Mouse (Mus musculus): ENCODE measurements around the gene Snrpc. TPM values are rescaled to one million over a fixed set of nuclear protein-coding genes. Genes with fewer than 3 reads are reported as not detected.

The Snrpc gene
- polyA plus RNA-seq, 1 experiment from 2014 or later: 255 TPM

DNA sequence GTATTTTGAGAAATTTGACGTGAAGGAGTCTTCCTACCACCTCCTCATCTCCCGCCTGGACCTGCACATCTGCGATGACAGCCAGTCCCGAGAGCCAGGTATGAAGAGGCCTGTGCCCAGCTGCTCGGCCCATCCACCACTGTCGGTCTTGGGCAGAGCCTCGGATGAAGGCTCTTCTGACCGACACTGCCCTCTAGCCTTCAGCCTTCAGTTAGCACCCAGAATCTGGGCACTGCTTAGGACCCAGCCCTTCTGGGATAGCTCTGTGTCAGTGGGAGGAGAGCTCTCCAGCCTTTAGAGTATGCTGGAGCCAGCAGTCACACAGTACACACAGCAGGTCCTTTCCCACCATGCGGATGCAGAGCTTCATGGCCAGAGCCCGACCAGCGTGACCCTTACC lies 43.6 kb downstream of the Snrpc start:
- Histone ChIP-seq H3K4me2 (ENCODE audit: low read length) (no peak overlapping the region), H3K36me3 (ENCODE audit: control insufficient read depth, insufficient read depth) (peaks cover 18% of the 10 kb centered on the region), H3K27me3 (replicated peaks; ENCODE audit: control insufficient read depth, insufficient read depth, low read length) (no peaks in the 10 kb centered on the region), H3K27ac (ENCODE audit: low read length) (no peak overlapping the region), H3K4me3 (replicated peaks; ENCODE audit: low read length) (no peak overlapping the region), H3K9me3 (ENCODE audit: control insufficient read depth, low read length) (no peaks in the 10 kb centered on the region), H3K4me1 (replicated peaks; ENCODE audit: control insufficient read depth, insufficient read depth, low read length) (no peaks in the 10 kb centered on the region), H3K9ac (replicated peaks; ENCODE audit: low read depth, low read length) (no peak overlapping the region)
- 66% methylated on average over 11 of the region's 11 CpGs for WGBS
- ATAC-seq: no peak

DNA sequence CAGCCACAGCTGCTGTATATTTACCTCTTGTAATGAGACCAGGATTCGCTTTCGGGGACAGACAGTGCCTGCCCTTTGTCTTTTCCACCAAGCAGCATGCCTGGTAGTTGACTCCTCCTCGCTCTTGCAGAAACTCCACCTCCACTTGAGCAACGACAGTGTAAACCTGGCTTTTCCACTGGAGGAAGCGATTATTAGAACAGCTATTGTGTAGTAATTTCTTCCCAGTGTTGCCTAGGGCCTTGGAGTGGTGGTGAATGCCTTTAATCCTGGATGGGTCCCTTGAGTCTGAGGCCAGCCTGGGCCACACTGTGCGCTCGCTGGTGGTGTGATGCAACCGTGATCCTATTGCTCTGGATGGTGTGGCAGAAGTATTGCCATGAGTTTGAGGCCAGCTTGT lies 45.2 kb downstream of the Snrpc start:
- Histone ChIP-seq H3K9me3 (ENCODE audit: control insufficient read depth, low read length) (no peaks in the 10 kb centered on the region), H3K27ac (ENCODE audit: low read length) (no peak overlapping the region), H3K9ac (replicated peaks; ENCODE audit: low read depth, low read length) (no peak overlapping the region), H3K36me3 (ENCODE audit: control insufficient read depth, insufficient read depth) (peaks cover 18% of the 10 kb centered on the region), H3K27me3 (replicated peaks; ENCODE audit: control insufficient read depth, insufficient read depth, low read length) (no peaks in the 10 kb centered on the region), H3K4me3 (replicated peaks; ENCODE audit: low read length) (no peak overlapping the region), H3K4me1 (replicated peaks; ENCODE audit: control insufficient read depth, insufficient read depth, low read length) (no peaks in the 10 kb centered on the region), H3K4me2 (ENCODE audit: low read length) (no peak overlapping the region)
- ATAC-seq: no peak
- 88% methylated on average over 8 of the region's 8 CpGs for WGBS

DNA sequence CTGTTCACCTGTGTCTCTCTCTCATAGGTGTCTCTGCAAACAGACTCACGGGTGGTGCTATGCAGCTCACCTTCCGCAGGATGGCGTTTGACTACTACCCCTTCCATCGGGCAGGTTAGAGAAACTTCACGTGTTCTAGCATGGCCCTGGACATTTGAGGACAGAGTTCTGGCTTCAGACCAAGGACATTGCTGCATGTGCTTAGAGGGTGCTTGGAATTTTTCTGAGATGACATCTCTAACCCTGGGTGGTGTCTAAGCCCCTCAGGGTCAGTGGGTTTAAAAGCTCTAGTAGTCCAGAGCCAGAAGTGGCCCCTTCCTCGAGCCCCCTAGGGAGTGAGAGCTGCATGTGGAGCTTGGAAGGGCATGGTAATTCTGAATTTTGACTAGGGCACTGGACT lies 46.0 kb downstream of the Snrpc start:
- peaks cover 18% of the 10 kb centered on the region for H3K36me3 ChIP-seq (ENCODE audit: control insufficient read depth, insufficient read depth)
- H3K4me3 ChIP-seq (replicated peaks; ENCODE audit: low read length): no peak overlapping the region
- WGBS: 94% methylated on average over 6 of the region's 6 CpGs
- H3K27ac ChIP-seq (ENCODE audit: low read length): no peak overlapping the region
- no peak overlapping the region for H3K4me2 ChIP-seq (ENCODE audit: low read length)
- no peak overlapping the region for H3K9ac ChIP-seq (replicated peaks; ENCODE audit: low read depth, low read length)
- no peaks in the 10 kb centered on the region for H3K4me1 ChIP-seq (replicated peaks; ENCODE audit: control insufficient read depth, insufficient read depth, low read length)
- no peaks in the 10 kb centered on the region for H3K9me3 ChIP-seq (ENCODE audit: control insufficient read depth, low read length)
- no peak for ATAC-seq
- H3K27me3 ChIP-seq (replicated peaks; ENCODE audit: control insufficient read depth, insufficient read depth, low read length): no peaks in the 10 kb centered on the region

DNA sequence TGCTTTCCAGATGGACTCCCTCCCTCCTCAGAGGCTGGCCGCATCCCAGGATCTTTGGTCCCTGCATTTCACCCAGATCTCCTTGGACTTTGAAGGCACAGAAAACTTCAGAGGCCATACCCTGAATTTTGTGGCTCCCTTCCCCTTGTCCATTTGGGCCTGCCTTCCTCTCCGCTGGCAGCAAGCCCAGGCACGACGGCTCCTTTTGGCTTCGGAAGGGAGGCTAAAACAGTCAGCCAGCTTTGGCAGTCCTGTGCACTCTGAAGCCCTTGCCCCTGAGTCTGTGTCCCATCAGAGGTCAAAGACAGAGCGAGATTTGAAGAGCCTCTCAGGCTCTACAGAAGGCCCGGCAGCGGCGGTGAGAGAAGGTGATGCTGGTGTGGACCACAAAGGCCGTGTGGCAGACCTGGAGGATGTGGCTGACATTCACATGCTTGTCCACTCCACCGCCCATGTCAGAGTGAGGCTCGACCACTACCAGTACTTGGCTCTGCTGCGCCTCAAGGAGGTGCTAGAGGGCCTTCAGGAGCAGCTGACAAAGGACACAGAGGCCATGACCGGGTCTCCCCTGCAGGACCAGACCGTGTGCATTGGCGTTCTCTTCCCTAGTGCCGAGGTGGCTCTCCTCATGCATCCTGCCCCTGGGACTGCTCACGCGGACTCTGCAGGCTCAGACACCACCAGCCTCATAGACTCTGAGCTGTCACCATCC lies 48.7 kb downstream of the Snrpc start:
- WGBS: 84% methylated on average over 19 of the region's 19 CpGs
- H3K4me1 ChIP-seq (replicated peaks; ENCODE audit: control insufficient read depth, insufficient read depth, low read length): no peaks in the 10 kb centered on the region
- no peaks in the 10 kb centered on the region for H3K9me3 ChIP-seq (ENCODE audit: control insufficient read depth, low read length)
- H3K27me3 ChIP-seq (replicated peaks; ENCODE audit: control insufficient read depth, insufficient read depth, low read length): no peaks in the 10 kb centered on the region
- ATAC-seq: no peak
- H3K27ac ChIP-seq (ENCODE audit: low read length): no peak overlapping the region
- H3K4me3 ChIP-seq (replicated peaks; ENCODE audit: low read length): no peak overlapping the region
- H3K36me3 ChIP-seq (ENCODE audit: control insufficient read depth, insufficient read depth): peaks cover 16% of the 10 kb centered on the region
- no peak overlapping the region for H3K9ac ChIP-seq (replicated peaks; ENCODE audit: low read depth, low read length)
- no peak overlapping the region for H3K4me2 ChIP-seq (ENCODE audit: low read length)

Other genes with a start within 250 kb of the Snrpc start
- 272 and 293 TPM in 2 replicates for gene Nudt3, start 214.7 kb upstream of the Snrpc start, polyA plus RNA-seq (2015; fragmentation: Nextera tagmentation; extraction: Ambion mirVana)
- not detected in 2 replicates for gene RPS10-NUDT3, start 202.9 kb upstream of the Snrpc start, polyA plus RNA-seq (2015; fragmentation: Nextera tagmentation; extraction: Ambion mirVana)
- 467 and 512 TPM in 2 replicates for gene Rps10, start 201.5 kb upstream of the Snrpc start, polyA plus RNA-seq (2015; fragmentation: Nextera tagmentation; extraction: Ambion mirVana)
- 32.9 and 44.2 TPM in 2 replicates for gene Pacsin1, start 182.6 kb upstream of the Snrpc start, polyA plus RNA-seq (2015; fragmentation: Nextera tagmentation; extraction: Ambion mirVana)
- 0.27 and 0.70 TPM in 2 replicates for gene Spdef, start 109.2 kb upstream of the Snrpc start, polyA plus RNA-seq (2015; fragmentation: Nextera tagmentation; extraction: Ambion mirVana)
- 11.9 and 12.4 TPM in 2 replicates for gene D17Wsu92e, start 17.5 kb upstream of the Snrpc start, polyA plus RNA-seq (2015; fragmentation: Nextera tagmentation; extraction: Ambion mirVana)
- gene Uhrf1bp1, start 18.3 kb downstream of the Snrpc start, polyA plus RNA-seq (2015; fragmentation: Nextera tagmentation; extraction: Ambion mirVana): 6.6 and 6.8 TPM in 2 replicates
- gene Anks1, start 71.2 kb downstream of the Snrpc start, polyA plus RNA-seq (2015; fragmentation: Nextera tagmentation; extraction: Ambion mirVana): 27.8 and 36.5 TPM in 2 replicates
- 67.1 and 72.7 TPM in 2 replicates for gene Taf11, start 71.7 kb downstream of the Snrpc start, polyA plus RNA-seq (2015; fragmentation: Nextera tagmentation; extraction: Ambion mirVana)
- 1.7 and 1.8 TPM in 2 replicates for gene Tcp11, start 242.5 kb downstream of the Snrpc start, polyA plus RNA-seq (2015; fragmentation: Nextera tagmentation; extraction: Ambion mirVana)

Measured in forebrain, embryonic 16.5 days (tissue).